Mouse (Mus musculus) forelimb bud, embryonic 11.5 days (tissue): ENCODE results near the gene Pip5k1b.
"Not testable (repeated sequence)": the region's sequence is repeated elsewhere in the genome, so short reads cannot be mapped to it uniquely, and the experiment has no call there.

Source experiments
- DNase-seq: peaks from one replicate; pipeline ENCODE4 v3.0.0-alpha.2; 2012; ENCODE audit warnings: low read depth, low spot score

Gene Pip5k1b

GRCm38 (mm10) chr19:24555466-24555903 is at the start of gene Pip5k1b:
Gene Pip5k1b (minus strand): TSS chr19:24555872.
- DNase-seq = peak; percentile 27

- no peak for DNase-seq
Measured at GRCm38 (mm10) chr19:24604105-24604504, 48.4 kb upstream of the Pip5k1b start.

GRCm38 (mm10) chr19:24603431-24603830 is 47.8 kb upstream of the Pip5k1b start:
- DNase-seq = no peak

GRCm38 (mm10) chr19:24586726-24587125 is 31.1 kb upstream of the Pip5k1b start:
- no peak for DNase-seq

GRCm38 (mm10) chr19:24585171-24585570 is 29.5 kb upstream of the Pip5k1b start:
- no peak for DNase-seq

GRCm38 (mm10) chr19:24583956-24584355 is 28.3 kb upstream of the Pip5k1b start:
- no peak for DNase-seq

GRCm38 (mm10) chr19:24576125-24576524 is 20.5 kb upstream of the Pip5k1b start:
- no peak for DNase-seq

- DNase-seq = no peak
Measured at GRCm38 (mm10) chr19:24571756-24572181, 16.1 kb upstream of the Pip5k1b start.

GRCm38 (mm10) chr19:24570969-24571368 is 15.3 kb upstream of the Pip5k1b start:
- DNase-seq = no peak

- peak; percentile 45 for DNase-seq
Measured at GRCm38 (mm10) chr19:24557456-24557855, 1.8 kb upstream of the Pip5k1b start.

- DNase-seq = no peak
Measured at GRCm38 (mm10) chr19:24556585-24556966, 904 bp upstream of the Pip5k1b start.

- peak; percentile 56 for DNase-seq
Measured at GRCm38 (mm10) chr19:24555904-24556584, 372 bp upstream of the Pip5k1b start.

GRCm38 (mm10) chr19:24554911-24555465 is 684 bp downstream of the Pip5k1b start:
- DNase-seq = no peak

- no peak for DNase-seq
Measured at GRCm38 (mm10) chr19:24554425-24554824, 1.2 kb downstream of the Pip5k1b start.

GRCm38 (mm10) chr19:24553291-24554075 is 2.2 kb downstream of the Pip5k1b start:
- DNase-seq = no peak

GRCm38 (mm10) chr19:24552641-24553040 is 3.0 kb downstream of the Pip5k1b start:
- not testable (repeated sequence) for DNase-seq

GRCm38 (mm10) chr19:24551196-24551954 is 4.3 kb downstream of the Pip5k1b start:
- no peak for DNase-seq

GRCm38 (mm10) chr19:24550778-24551177 is 4.9 kb downstream of the Pip5k1b start:
- no peak for DNase-seq

GRCm38 (mm10) chr19:24550016-24550415 is 5.7 kb downstream of the Pip5k1b start:
- DNase-seq = no peak

- no peak for DNase-seq
Measured at GRCm38 (mm10) chr19:24548337-24548736, 7.3 kb downstream of the Pip5k1b start.

GRCm38 (mm10) chr19:24546153-24546552 is 9.5 kb downstream of the Pip5k1b start:
- DNase-seq = no peak
